Mouse (Mus musculus) myocyte (in vitro differentiated cells): Measurements from ENCODE around the gene Cela2a. TPM values are rescaled to one million over a fixed set of nuclear protein-coding genes. Genes with fewer than 3 reads are reported as not detected.

Experiments
- H3K27me3 ChIP-seq: one replicate; pipeline ENCODE4 v1.6.1; 2011; ENCODE audit not compliant: control insufficient read depth, insufficient read depth, insufficient read length
- H3K36me3 ChIP-seq: one replicate; pipeline ENCODE4 v1.6.1; 2011; ENCODE audit not compliant: control insufficient read depth, insufficient read depth
- H3K4me2 ChIP-seq: one replicate; pipeline ENCODE4 v1.6.1; 2011; ENCODE audit warnings: low read depth, control low read depth
- H3K4me3 ChIP-seq: one replicate; pipeline ENCODE4 v1.5.1; 2011; ENCODE audit warnings: mild to moderate bottlenecking, control low read depth, moderate library complexity
- H3K79me2 ChIP-seq: one replicate; pipeline ENCODE4 v1.6.1; 2011; ENCODE audit not compliant: control insufficient read depth, insufficient read depth
- H3ac ChIP-seq: one replicate; pipeline ENCODE4 v1.6.1; 2011; ENCODE audit not compliant: control insufficient read depth, insufficient read length
- CEBPB ChIP-seq: IDR thresholded peaks from 2 replicates; pipeline ENCODE4 v1.6.1; 2011; ENCODE audit warnings: mild to moderate bottlenecking, moderate library complexity; ENCODE audit not compliant: poor library complexity, insufficient read depth, severe bottlenecking
- E2F4 ChIP-seq: IDR thresholded peaks from one replicate; pipeline ENCODE4 v1.6.1; 2011; ENCODE audit warnings: mild to moderate bottlenecking, control low read depth, moderate library complexity; ENCODE audit not compliant: insufficient read depth
- MAX ChIP-seq: IDR thresholded peaks from one replicate; pipeline ENCODE4 v1.6.1; 2011; ENCODE audit warnings: low read depth, mild to moderate bottlenecking, control low read depth
- MYOD1 ChIP-seq, 3 experiments: IDR thresholded peaks; one replicate each; pipeline ENCODE4 v1.6.1; 2011; ENCODE audit warnings: control low read depth in 2 of 3, low read depth in 2 of 3, mild to moderate bottlenecking in 2 of 3, moderate library complexity in 1 of 3; ENCODE audit not compliant: insufficient read length in 2 of 3, control insufficient read depth in 1 of 3
- MYOG ChIP-seq, 3 experiments: IDR thresholded peaks; one replicate each; pipeline ENCODE4 v1.6.1; 2011; ENCODE audit warnings: control low read depth in 2 of 3, low read depth in 2 of 3, mild to moderate bottlenecking in 2 of 3; ENCODE audit not compliant: insufficient read length in 2 of 3, control insufficient read depth in 1 of 3, insufficient read depth in 1 of 3
- POLR2A ChIP-seq: IDR thresholded peaks from one replicate; pipeline ENCODE4 v1.6.1; 2011; ENCODE audit warnings: low read depth, mild to moderate bottlenecking, control low read depth, moderate library complexity; ENCODE audit not compliant: insufficient read length
- POLR2AphosphoS2 ChIP-seq: IDR thresholded peaks from one replicate; pipeline ENCODE4 v1.6.1; 2011; ENCODE audit warnings: low read depth, control low read depth; ENCODE audit not compliant: insufficient read length
- REST ChIP-seq: IDR thresholded peaks from one replicate; pipeline ENCODE4 v1.6.1; 2011; ENCODE audit warnings: mild to moderate bottlenecking, control low read depth, moderate library complexity; ENCODE audit not compliant: insufficient read depth, insufficient read length
- SRF ChIP-seq: IDR thresholded peaks from one replicate; pipeline ENCODE4 v1.6.1; 2011; ENCODE audit warnings: low read depth; ENCODE audit not compliant: control insufficient read depth, insufficient read length
- TCF12 ChIP-seq: IDR thresholded peaks from one replicate; pipeline ENCODE4 v1.6.1; 2011; ENCODE audit warnings: mild to moderate bottlenecking, control low read depth; ENCODE audit not compliant: poor library complexity, insufficient read depth, severe bottlenecking
- TCF3 ChIP-seq: IDR thresholded peaks from one replicate; pipeline ENCODE4 v1.6.1; 2011; ENCODE audit warnings: low read depth, control low read depth; ENCODE audit not compliant: insufficient read length
- USF1 ChIP-seq: IDR thresholded peaks from one replicate; pipeline ENCODE4 v1.6.1; 2011; ENCODE audit warnings: low read depth, mild to moderate bottlenecking, control low read depth, moderate library complexity
- polyA plus RNA-seq: library from polyadenylated mRNA; unstranded; fragments of >200 nt; fragmentation: generic; extraction: Trizol; gene quantifications from one replicate; pipeline ENCODE4 v1.2.1, GENCODE M21; 2012; ENCODE audit warnings: missing spikeins

Cela2a gene
- polyA plus RNA-seq, 1 experiment = not detected

GRCm38 (mm10) chr4:141791951-141792350, 34.0 kb downstream of the Cela2a start:
- Histone ChIP-seq H3K4me2 (no peak overlapping the region), H3K27me3 (no peaks in the 10 kb centered on the region), H3K79me2 (peaks cover 14% of the 10 kb centered on the region), H3K4me3 (no peak overlapping the region), H3K36me3 (no peaks in the 10 kb centered on the region), H3ac (no peak overlapping the region)
- TF ChIP-seq POLR2AphosphoS2 (no peak), MAX (no peak), SRF (no peak), POLR2A (no peak), USF1 (no peak), REST (no peak), TCF3 (no peak), TCF12 (no peak), MYOG (IDR thresholded peaks at IDR 0.05; ENCODE audit: control insufficient read depth in 1 of 3, insufficient read depth in 1 of 3, insufficient read length in 2 of 3, low read depth in 2 of 3) (no peak), MYOD1 (IDR thresholded peaks at IDR 0.05; ENCODE audit: control insufficient read depth in 1 of 3, insufficient read length in 2 of 3, low read depth in 2 of 3) (no peak), CEBPB (no peak), E2F4 (no peak)

DNA sequence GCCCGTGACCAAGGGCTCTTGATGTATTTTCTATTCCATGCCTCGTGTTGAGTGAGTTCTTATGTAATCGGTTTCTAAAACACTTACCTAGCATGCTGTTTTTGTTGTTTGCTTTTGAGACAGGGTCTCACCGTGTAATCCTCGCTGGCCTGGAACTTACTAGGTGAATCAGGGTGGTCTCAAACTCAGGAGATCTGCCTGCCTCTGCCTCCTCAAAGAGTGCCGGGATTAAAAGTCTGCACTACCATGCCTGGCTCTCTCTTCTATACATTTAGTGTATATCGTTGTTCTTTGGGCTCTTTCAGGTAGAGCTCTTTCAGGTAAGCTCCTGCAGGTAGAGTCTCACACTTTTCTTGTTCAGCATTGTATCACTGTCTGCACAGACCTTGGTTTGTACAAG, 34.5 kb downstream of the Cela2a start:
- H3K79me2 ChIP-seq = peaks cover 14% of the 10 kb centered on the region
- H3K36me3 ChIP-seq = no peaks in the 10 kb centered on the region
- no peak overlapping the region for H3ac ChIP-seq
- H3K4me2 ChIP-seq = no peak overlapping the region
- TF ChIP-seq CEBPB (no peak), MAX (no peak), REST (no peak), SRF (no peak), E2F4 (no peak), MYOD1 (IDR thresholded peaks at IDR 0.05; ENCODE audit: control insufficient read depth in 1 of 3, insufficient read length in 2 of 3, low read depth in 2 of 3) (no peak), MYOG (IDR thresholded peaks at IDR 0.05; ENCODE audit: control insufficient read depth in 1 of 3, insufficient read depth in 1 of 3, insufficient read length in 2 of 3, low read depth in 2 of 3) (no peak), TCF3 (no peak), USF1 (no peak), TCF12 (no peak), POLR2A (no peak), POLR2AphosphoS2 (no peak)
- no peaks in the 10 kb centered on the region for H3K27me3 ChIP-seq
- H3K4me3 ChIP-seq = no peak overlapping the region

DNA sequence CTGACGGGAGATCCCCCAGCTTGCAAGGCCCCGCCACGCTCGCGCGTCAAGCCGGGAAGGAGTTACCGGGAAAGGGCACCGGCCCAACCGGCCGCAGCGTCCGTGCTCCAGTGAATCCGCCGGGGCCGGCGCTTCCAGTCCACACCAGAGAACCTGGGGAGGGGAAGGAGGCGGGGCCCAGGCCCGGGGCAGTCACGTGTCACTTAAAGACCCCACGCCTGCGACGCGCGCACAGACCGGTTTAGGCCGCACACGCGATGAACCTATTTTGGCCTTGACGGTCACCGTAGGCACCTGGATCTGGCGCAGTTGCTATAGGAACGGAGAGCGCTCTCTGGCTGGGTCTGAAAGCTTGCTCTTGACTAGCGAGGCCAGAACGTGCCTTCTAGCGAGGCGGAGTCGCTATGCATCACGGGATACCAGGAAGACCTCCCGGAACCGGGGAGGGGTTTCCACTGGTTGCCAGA, 35.4 kb downstream of the Cela2a start, which contains the start of gene Dnajc16:
Dnajc16 (minus strand) TSS at position 408 of the 467 bp plus-strand sequence.
- Histone ChIP-seq H3K4me2 (peak within 1 kb of the TSS; percentile 95), H3K27me3 (no peaks in the 10 kb centered on the region), H3ac (peak within 1 kb of the TSS; percentile 95), H3K79me2 (peaks cover 13% of the 10 kb centered on the region), H3K4me3 (peak within 1 kb of the TSS; percentile 35), H3K36me3 (peaks cover 4% of the 10 kb centered on the region)
- TF ChIP-seq E2F4 (peak; percentile 25), CEBPB (no peak), TCF12 (no peak), POLR2AphosphoS2 (peak; percentile 83), REST (no peak), MAX (peak; percentile 83), POLR2A (peak; percentile 81), MYOG (IDR thresholded peaks at IDR 0.05; ENCODE audit: control insufficient read depth in 1 of 3, insufficient read depth in 1 of 3, insufficient read length in 2 of 3, low read depth in 2 of 3) (no peak), MYOD1 (IDR thresholded peaks at IDR 0.05; ENCODE audit: control insufficient read depth in 1 of 3, insufficient read length in 2 of 3, low read depth in 2 of 3) (peak in 1 of 3 experiments; percentile 19), USF1 (peak; percentile 98), SRF (peak; percentile 44), TCF3 (no peak)

GRCm38 (mm10) chr4:141789564-141790218, 36.3 kb downstream of the Cela2a start:
- H3K27me3 ChIP-seq = no peaks in the 10 kb centered on the region
- peaks cover 4% of the 10 kb centered on the region for H3K36me3 ChIP-seq
- H3K4me3 ChIP-seq = peak overlapping the region; percentile 35
- H3ac ChIP-seq = peak overlapping the region; percentile 95
- H3K79me2 ChIP-seq = peaks cover 5% of the 10 kb centered on the region
- peak overlapping the region; percentile 95 for H3K4me2 ChIP-seq
- TF ChIP-seq E2F4 (no peak), MAX (no peak), SRF (no peak), MYOG (IDR thresholded peaks at IDR 0.05; ENCODE audit: control insufficient read depth in 1 of 3, insufficient read depth in 1 of 3, insufficient read length in 2 of 3, low read depth in 2 of 3) (no peak), MYOD1 (IDR thresholded peaks at IDR 0.05; ENCODE audit: control insufficient read depth in 1 of 3, insufficient read length in 2 of 3, low read depth in 2 of 3) (no peak), CEBPB (no peak), TCF12 (no peak), POLR2A (no peak), REST (no peak), POLR2AphosphoS2 (no peak), TCF3 (no peak), USF1 (no peak)
